Mouse (Mus musculus) MEL (cell line): ENCODE results near the gene Cpb1. TPM values are rescaled to one million over a fixed set of nuclear protein-coding genes. Genes with fewer than 3 reads are reported as not detected.

Experiments used
- DNase-seq: peaks from one replicate; pipeline ENCODE4 v3.0.0; 2011; ENCODE audit warnings: low read depth, low spot score
- H3K27ac ChIP-seq: 2 replicates; pipeline ENCODE4 v1.5.1; 2012; ENCODE audit warnings: low read depth, mild to moderate bottlenecking, control low read depth, low read length, moderate library complexity; ENCODE audit not compliant: control insufficient read depth
- H3K27me3 ChIP-seq, 2 experiments: fragments of 150-350 bp in 1 of 2; sonication (generic) in 1 of 2; 2 replicates each; pipeline ENCODE4 v1.6.1; 2012; ENCODE audit warnings: low read length in 2 of 2, mild to moderate bottlenecking in 2 of 2, improper control_type of control experiment in 1 of 2, moderate library complexity in 1 of 2; ENCODE audit not compliant: insufficient read depth in 2 of 2, control insufficient read depth in 1 of 2
- H3K36me3 ChIP-seq, 2 experiments: 2 replicates each; pipeline ENCODE4 v1.6.1; 2012 to 2014; ENCODE audit warnings: low read length in 2 of 2, improper control_type of control experiment in 1 of 2, inconsistent platforms in 1 of 2, mild to moderate bottlenecking in 1 of 2; ENCODE audit not compliant: insufficient read depth in 2 of 2, control insufficient read depth in 1 of 2
- H3K4me1 ChIP-seq, 2 experiments: fragments of 150-350 bp in 1 of 2; sonication (generic) in 1 of 2; 2 replicates each; pipeline ENCODE4 v1.6.1; 2012; ENCODE audit warnings: low read length in 2 of 2, improper control_type of control experiment in 1 of 2, mild to moderate bottlenecking in 1 of 2; ENCODE audit not compliant: insufficient read depth in 2 of 2, control insufficient read depth in 1 of 2
- H3K4me3 ChIP-seq, 2 experiments: fragments of 150-350 bp in 1 of 2; sonication (generic) in 1 of 2; 2 replicates each; pipeline ENCODE4 v1.5.1; 2012; ENCODE audit warnings: low read depth in 2 of 2, low read length in 2 of 2, mild to moderate bottlenecking in 2 of 2, moderate library complexity in 2 of 2, control low read depth in 1 of 2, improper control_type of control experiment in 1 of 2; ENCODE audit not compliant: control insufficient read depth in 1 of 2, insufficient read depth in 1 of 2
- H3K79me2 ChIP-seq: 2 replicates; pipeline ENCODE4 v1.6.1; 2012; ENCODE audit warnings: mild to moderate bottlenecking, low read length, moderate library complexity; ENCODE audit not compliant: control insufficient read depth, poor library complexity, insufficient read depth
- H3K9ac ChIP-seq: 2 replicates; pipeline ENCODE4 v1.6.1; 2012; ENCODE audit warnings: low read depth, mild to moderate bottlenecking, control low read depth, low read length, moderate library complexity; ENCODE audit not compliant: control insufficient read depth, poor library complexity, severe bottlenecking
- H3K9me3 ChIP-seq: fragments of 150-350 bp; sonication (generic); replicated peaks from 2 replicates; pipeline ENCODE4 v1.6.1; 2012; ENCODE audit warnings: mild to moderate bottlenecking, low read length, improper control_type of control experiment, moderate library complexity; ENCODE audit not compliant: insufficient read depth
- BHLHE40 ChIP-seq: IDR thresholded peaks from 2 replicates; pipeline ENCODE4 v1.6.1; 2012; ENCODE audit warnings: low read depth, mild to moderate bottlenecking, inconsistent platforms, low read length, improper control_type of control experiment, borderline replicate concordance
- CHD2 ChIP-seq: IDR thresholded peaks from 2 replicates; pipeline ENCODE4 v1.6.1; 2011; ENCODE audit warnings: low read length, improper control_type of control experiment
- CTCF ChIP-seq, 3 experiments: IDR thresholded peaks in 2 of 3; conservative IDR thresholded peaks in 1 of 3; 2 replicates each; pipeline ENCODE4 v1.5.1; 2011 to 2012; ENCODE audit warnings: low read length in 3 of 3, low read depth in 2 of 3, mild to moderate bottlenecking in 2 of 3, improper control_type of control experiment in 1 of 3, inconsistent platforms in 1 of 3, mixed read lengths in 1 of 3, moderate library complexity in 1 of 3; ENCODE audit not compliant: control insufficient read depth in 1 of 3, insufficient read depth in 1 of 3, poor library complexity in 1 of 3, severe bottlenecking in 1 of 3
- E2F4 ChIP-seq: IDR thresholded peaks from 2 replicates; pipeline ENCODE4 v1.6.1; 2011; ENCODE audit warnings: low read depth, low read length, improper control_type of control experiment, borderline replicate concordance
- EP300 ChIP-seq, 2 experiments: IDR thresholded peaks; 2 replicates each; pipeline ENCODE4 v1.6.1; 2011; ENCODE audit warnings: improper control_type of control experiment in 2 of 2, low read length in 2 of 2, low read depth in 1 of 2, mild to moderate bottlenecking in 1 of 2
- ETS1 ChIP-seq: IDR thresholded peaks from 2 replicates; pipeline ENCODE4 v1.6.1; 2012; ENCODE audit warnings: low read depth, mild to moderate bottlenecking, inconsistent platforms, low read length, improper control_type of control experiment, moderate library complexity
- GABPA ChIP-seq: IDR thresholded peaks from 2 replicates; pipeline ENCODE4 v1.6.1; 2012; ENCODE audit warnings: low read depth, mild to moderate bottlenecking, inconsistent platforms, low read length, improper control_type of control experiment, moderate library complexity
- GATA1 ChIP-seq: IDR thresholded peaks from 2 replicates; pipeline ENCODE4 v1.6.1; 2011; ENCODE audit warnings: low read depth, low read length, improper control_type of control experiment
- HCFC1 ChIP-seq: IDR thresholded peaks from 2 replicates; pipeline ENCODE4 v1.6.1; 2012; ENCODE audit warnings: low read depth, mild to moderate bottlenecking, inconsistent platforms, low read length, improper control_type of control experiment, moderate library complexity
- JUND ChIP-seq: IDR thresholded peaks from 2 replicates; pipeline ENCODE4 v1.6.1; 2011; ENCODE audit warnings: low read depth, mild to moderate bottlenecking, improper control_type of control experiment, low read length
- KAT2A ChIP-seq: conservative IDR thresholded peaks from 2 replicates; pipeline ENCODE4 v1.6.1; 2012; ENCODE audit warnings: low read depth, low read length, improper control_type of control experiment, inconsistent platforms
- MAFK ChIP-seq: IDR thresholded peaks from 2 replicates; pipeline ENCODE4 v1.6.1; 2011; ENCODE audit warnings: low read depth, mild to moderate bottlenecking, low read length, improper control_type of control experiment, borderline replicate concordance
- MAZ ChIP-seq: IDR thresholded peaks from 2 replicates; pipeline ENCODE4 v1.6.1; 2012; ENCODE audit warnings: low read depth, mild to moderate bottlenecking, inconsistent platforms, low read length, improper control_type of control experiment
- MYB ChIP-seq: IDR thresholded peaks from 2 replicates; pipeline ENCODE4 v1.6.1; 2011; ENCODE audit warnings: mild to moderate bottlenecking, low read depth, low read length, improper control_type of control experiment
- NELFE ChIP-seq: IDR thresholded peaks from 2 replicates; pipeline ENCODE4 v1.6.1; 2011; ENCODE audit warnings: low read depth, low read length, improper control_type of control experiment
- POLR2A ChIP-seq, 2 experiments: IDR thresholded peaks; 2 replicates each; pipeline ENCODE4 v1.6.1; 2011 to 2012; ENCODE audit warnings: low read length in 2 of 2, mild to moderate bottlenecking in 2 of 2, control low read depth in 1 of 2, improper control_type of control experiment in 1 of 2, low read depth in 1 of 2, moderate library complexity in 1 of 2; ENCODE audit not compliant: control insufficient read depth in 1 of 2, insufficient read depth in 1 of 2, poor library complexity in 1 of 2
- POLR2AphosphoS2 ChIP-seq: IDR thresholded peaks from 2 replicates; pipeline ENCODE4 v1.6.1; 2011; ENCODE audit warnings: low read length, improper control_type of control experiment
- POLR2AphosphoS5 ChIP-seq: IDR thresholded peaks from 2 replicates; pipeline ENCODE4 v1.6.1; 2012; ENCODE audit warnings: low read depth, borderline replicate concordance, mild to moderate bottlenecking, inconsistent platforms, low read length, moderate library complexity, mixed read lengths
- SMC3 ChIP-seq: IDR thresholded peaks from 2 replicates; pipeline ENCODE4 v1.6.1; 2011; ENCODE audit warnings: low read depth, low read length, improper control_type of control experiment
- TAL1 ChIP-seq: IDR thresholded peaks from 2 replicates; pipeline ENCODE4 v1.6.1; 2012; ENCODE audit warnings: mild to moderate bottlenecking, inconsistent platforms, low read length, moderate library complexity, mixed read lengths
- TBP ChIP-seq: IDR thresholded peaks from 2 replicates; pipeline ENCODE4 v1.8.0; 2011; ENCODE audit warnings: low read depth, low read length, improper control_type of control experiment
- USF1 ChIP-seq: IDR thresholded peaks from 2 replicates; pipeline ENCODE4 v1.6.1; 2014; ENCODE audit warnings: low read depth, mild to moderate bottlenecking, inconsistent platforms, low read length, improper control_type of control experiment, moderate library complexity
- USF2 ChIP-seq, 2 experiments: IDR thresholded peaks; 2 replicates each; pipeline ENCODE4 v1.6.1; 2011 to 2012; ENCODE audit warnings: improper control_type of control experiment in 2 of 2, low read length in 2 of 2, borderline replicate concordance in 1 of 2, inconsistent platforms in 1 of 2, low read depth in 1 of 2, mild to moderate bottlenecking in 1 of 2; ENCODE audit not compliant: insufficient read depth in 1 of 2
- ZC3H11A ChIP-seq: IDR thresholded peaks from 2 replicates; pipeline ENCODE4 v1.6.1; 2012; ENCODE audit warnings: low read depth, mild to moderate bottlenecking, inconsistent platforms, low read length, improper control_type of control experiment
- ZKSCAN1 ChIP-seq: IDR thresholded peaks from 2 replicates; pipeline ENCODE4 v1.6.1; 2012; ENCODE audit warnings: low read depth, mild to moderate bottlenecking, inconsistent platforms, low read length, improper control_type of control experiment, moderate library complexity
- ZMIZ1 ChIP-seq: IDR thresholded peaks from 2 replicates; pipeline ENCODE4 v1.6.1; 2012; ENCODE audit warnings: low read depth, mild to moderate bottlenecking, inconsistent platforms, low read length, improper control_type of control experiment, moderate library complexity
- polyA plus RNA-seq, 2 experiments: library from polyadenylated mRNA; stranded (reverse) in 1 of 2; unstranded in 1 of 2; fragments of >175 nt in 1 of 2; fragments of >200 nt in 1 of 2; gene quantifications; 2 replicates each; pipeline versions ENCODE4 v1.2.1 to v1.2.4; 2012; ENCODE audit warnings: low replicate concordance in 2 of 2, low read depth in 1 of 2; ENCODE audit not compliant: insufficient read length in 2 of 2, insufficient read depth in 1 of 2, missing spikeins in 1 of 2
- total RNA-seq: library from RNA; depleted of rRNA; stranded (reverse); fragments of 300-350 nt; gene quantifications from 2 replicates; pipeline ENCODE4 v1.2.3, GENCODE M21; 2012; rRNA removed

Cpb1 gene
- total RNA-seq (not detected in 2 replicates), polyA plus RNA-seq (not detected)

- DNase-seq = no peak
- H3K4me1 ChIP-seq = no peaks in the 10 kb centered on the region
- no peak within 1 kb of the TSS for H3K27ac ChIP-seq
- no peaks in the 10 kb centered on the region for H3K27me3 ChIP-seq
- H3K4me3 ChIP-seq = no peak within 1 kb of the TSS
- H3K36me3 ChIP-seq = no peaks in the 10 kb centered on the region
- H3K79me2 ChIP-seq = no peaks in the 10 kb centered on the region
- H3K9me3 ChIP-seq = no peaks in the 10 kb centered on the region
- H3K9ac ChIP-seq = no peak within 1 kb of the TSS
- TF ChIP-seq NELFE (no peak), POLR2AphosphoS2 (no peak), TBP (no peak), POLR2A (IDR thresholded peaks at IDR 0.05; ENCODE audit: control insufficient read depth in 1 of 2, insufficient read depth in 1 of 2, low read depth in 1 of 2, low read length in 2 of 2, poor library complexity in 1 of 2) (no peak), POLR2AphosphoS5 (no peak), GABPA (no peak), BHLHE40 (no peak), HCFC1 (no peak), MYB (no peak), CTCF (IDR thresholded peaks at IDR 0.05 in 2 of 3, conservative IDR thresholded peaks at IDR 0.05 in 1 of 3; ENCODE audit: control insufficient read depth in 1 of 3, insufficient read depth in 1 of 3, low read depth in 2 of 3, low read length in 3 of 3, poor library complexity in 1 of 3, severe bottlenecking in 1 of 3) (no peak), GATA1 (no peak), USF2 (IDR thresholded peaks at IDR 0.05; ENCODE audit: borderline replicate concordance in 1 of 2, insufficient read depth in 1 of 2, low read depth in 1 of 2, low read length in 2 of 2) (no peak), MAZ (no peak), ZKSCAN1 (no peak), EP300 (IDR thresholded peaks at IDR 0.05; ENCODE audit: low read depth in 1 of 2, low read length in 2 of 2) (no peak), ZC3H11A (no peak), MAFK (no peak), TAL1 (no peak), ETS1 (no peak), CHD2 (no peak)
These were observed at the start of gene Cpb1 for GRCm38 (mm10) chr3:20275633-20276032. Cpb1 (minus strand) TSS chr3:20275733.

- Histone ChIP-seq H3K9me3 (no peaks in the 10 kb centered on the region), H3K27ac (no peak overlapping the region), H3K4me3 (no peak overlapping the region), H3K79me2 (no peaks in the 10 kb centered on the region), H3K9ac (no peak overlapping the region), H3K36me3 (no peaks in the 10 kb centered on the region), H3K27me3 (peaks cover 0 to 2% of the 10 kb centered on the region in 2 experiments; a peak in 2 of 4 replicates), H3K4me1 (no peaks in the 10 kb centered on the region)
- DNase-seq = no peak
- no peak for TF ChIP-seq ZC3H11A
- TF ChIP-seq POLR2AphosphoS2 = no peak
- TF ChIP-seq MYB = no peak
- no peak for TF ChIP-seq MAZ
- TF ChIP-seq E2F4 = no peak
- no peak for TF ChIP-seq CHD2
- TF ChIP-seq ZMIZ1 = no peak
- TF ChIP-seq ETS1 = no peak
- no peak for TF ChIP-seq KAT2A
- TF ChIP-seq HCFC1 = no peak
- TF ChIP-seq SMC3 = no peak
- no peak for TF ChIP-seq JUND
- TF ChIP-seq NELFE = no peak
- TF ChIP-seq POLR2A (IDR thresholded peaks at IDR 0.05; ENCODE audit: control insufficient read depth in 1 of 2, insufficient read depth in 1 of 2, low read depth in 1 of 2, low read length in 2 of 2, poor library complexity in 1 of 2) = no peak
- no peak for TF ChIP-seq USF1
- TF ChIP-seq ZKSCAN1 = no peak
- TF ChIP-seq BHLHE40 = no peak
- no peak for TF ChIP-seq CTCF (IDR thresholded peaks at IDR 0.05 in 2 of 3, conservative IDR thresholded peaks at IDR 0.05 in 1 of 3; ENCODE audit: control insufficient read depth in 1 of 3, insufficient read depth in 1 of 3, low read depth in 2 of 3, low read length in 3 of 3, poor library complexity in 1 of 3, severe bottlenecking in 1 of 3)
These were observed 41.7 kb upstream of the Cpb1 start for GRCm38 (mm10) chr3:20317233-20317632.
